Mouse (Mus musculus) small intestine, adult 2 months (tissue): ENCODE measurements at regions not wholly inside any gene's neighbourhood (a gene's known extent, or its start where the extent isn't known, plus 50 kb on each side); places are given as distances from the start of the nearest gene placed in this dataset.

ENCODE experiments used
- H3K27ac ChIP-seq: fragments of 200-500 bp; 2 replicates; pipeline ENCODE4 v1.5.1; 2012; ENCODE audit warnings: low read depth, low read length, control low read depth, inconsistent platforms; ENCODE audit not compliant: insufficient read depth
- H3K27me3 ChIP-seq: fragments of 200-500 bp; 2 replicates; pipeline ENCODE4 v1.6.1; 2012; ENCODE audit warnings: mild to moderate bottlenecking, moderate library complexity, low read length, inconsistent platforms; ENCODE audit not compliant: control insufficient read depth, insufficient read depth
- H3K36me3 ChIP-seq: fragments of 200-500 bp; 2 replicates; pipeline ENCODE4 v1.6.1; 2012; ENCODE audit warnings: mild to moderate bottlenecking, low read length, control low read depth, inconsistent platforms; ENCODE audit not compliant: control insufficient read depth, insufficient read depth
- H3K4me1 ChIP-seq: fragments of 200-500 bp; 2 replicates; pipeline ENCODE4 v1.6.1; 2012; ENCODE audit warnings: low read length, inconsistent platforms, mixed read lengths; ENCODE audit not compliant: control insufficient read depth, insufficient read depth, insufficient read length
- H3K4me3 ChIP-seq: fragments of 200-500 bp; 2 replicates; pipeline ENCODE4 v1.5.1; 2012; ENCODE audit warnings: low read depth, mild to moderate bottlenecking, control low read depth, inconsistent platforms, low read length, moderate library complexity
- CTCF ChIP-seq: fragments of 200-500 bp; IDR thresholded peaks from 2 replicates; pipeline ENCODE4 v1.5.1; 2012; ENCODE audit warnings: low read depth, mild to moderate bottlenecking, control low read depth, inconsistent platforms, low read length, moderate library complexity, mixed read lengths; ENCODE audit not compliant: insufficient replicate concordance, insufficient read length; ENCODE audit errors: extremely low read depth
- POLR2A ChIP-seq: fragments of 200-500 bp; IDR thresholded peaks from 2 replicates; pipeline ENCODE4 v1.6.1; 2012; ENCODE audit warnings: low read depth, mild to moderate bottlenecking, control low read depth, inconsistent platforms, low read length, moderate library complexity
- WGBS: fragments of 180-500 bp; shearing (Covaris S2); methylation state at CpG from one replicate; pipeline ENCODE4 v1.1.7; 2018; 5-methylcytosine and 5-hydroxymethylcytosine counted together

GRCm38 (mm10) chr5:4578856-4579255 is 179.0 kb downstream of the Fzd1 start:
- TF ChIP-seq POLR2A = no peak
- no peak for TF ChIP-seq CTCF
- no peak overlapping the region for H3K27ac ChIP-seq
- no peaks in the 10 kb centered on the region for H3K4me1 ChIP-seq
- H3K36me3 ChIP-seq = no peaks in the 10 kb centered on the region
- no peak overlapping the region for H3K4me3 ChIP-seq
- 54% methylated on average over 3 of the region's 3 CpGs for WGBS
- H3K27me3 ChIP-seq = no peaks in the 10 kb centered on the region

- TF ChIP-seq POLR2A = no peak
- no peak for TF ChIP-seq CTCF
Observed at GRCm38 (mm10) chr5:4577179-4577578, 180.7 kb downstream of the Fzd1 start.

DNA sequence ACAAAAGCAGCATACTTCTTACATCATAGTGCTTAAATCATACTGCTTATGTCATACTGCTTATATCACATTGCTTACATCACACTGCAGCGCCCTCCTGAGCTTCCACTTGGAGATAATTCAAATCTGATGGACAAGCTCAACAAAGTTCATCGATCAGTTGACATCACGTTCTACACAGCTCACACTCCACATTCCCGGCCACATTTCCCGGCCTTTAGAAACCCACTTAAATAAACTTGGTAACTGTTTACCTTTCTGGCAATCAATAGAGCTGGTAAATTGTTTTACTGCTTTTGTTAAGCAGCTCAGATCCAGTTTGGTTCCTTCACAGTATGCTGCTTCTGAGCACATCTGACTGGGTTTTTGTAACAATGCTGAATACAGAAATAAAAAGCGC is 194.0 kb downstream of the Fzd1 start:
- H3K36me3 ChIP-seq = no peaks in the 10 kb centered on the region
- H3K4me1 ChIP-seq = no peaks in the 10 kb centered on the region
- H3K27me3 ChIP-seq = no peaks in the 10 kb centered on the region
- H3K27ac ChIP-seq = no peak overlapping the region
- 20% methylated on average over 6 of the region's 6 CpGs for WGBS
- H3K4me3 ChIP-seq = no peak overlapping the region
- TF ChIP-seq CTCF = no peak
- no peak for TF ChIP-seq POLR2A

More at GRCm38 (mm10) chr5:4577179-4577578, 180.7 kb downstream of the Fzd1 start:
- 85% methylated on average over 6 of the region's 6 CpGs for WGBS
- no peaks in the 10 kb centered on the region for H3K4me1 ChIP-seq
- no peaks in the 10 kb centered on the region for H3K36me3 ChIP-seq
- H3K27ac ChIP-seq = no peak overlapping the region
- no peaks in the 10 kb centered on the region for H3K27me3 ChIP-seq
- H3K4me3 ChIP-seq = no peak overlapping the region

DNA sequence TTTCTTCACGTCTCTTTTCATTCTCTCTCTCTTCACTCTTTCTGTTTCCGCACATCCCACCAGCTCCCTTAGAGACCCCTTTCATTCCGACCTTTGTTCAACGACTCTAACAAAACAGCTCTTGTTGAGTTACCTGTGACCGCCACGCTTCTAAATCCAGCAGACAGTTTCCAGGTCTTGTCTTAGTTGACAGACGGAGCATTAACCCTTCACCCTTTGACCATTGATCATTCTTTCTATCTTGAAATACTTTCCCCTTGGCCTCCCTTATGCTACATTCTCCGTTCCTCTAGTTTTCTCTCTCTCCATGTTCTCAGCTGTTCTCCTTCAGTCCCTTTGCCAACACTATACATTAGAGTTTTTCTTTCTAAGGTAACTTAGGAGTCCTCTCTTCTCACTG is 196.2 kb downstream of the Fzd1 start:
- no peaks in the 10 kb centered on the region for H3K27me3 ChIP-seq
- no peaks in the 10 kb centered on the region for H3K4me1 ChIP-seq
- 53% methylated on average over 8 of the region's 8 CpGs for WGBS
- TF ChIP-seq POLR2A (no peak), CTCF (no peak)
- no peaks in the 10 kb centered on the region for H3K36me3 ChIP-seq
- H3K27ac ChIP-seq = no peak overlapping the region
- no peak overlapping the region for H3K4me3 ChIP-seq

- Histone ChIP-seq H3K4me3 (no peak overlapping the region), H3K36me3 (no peaks in the 10 kb centered on the region), H3K27me3 (no peaks in the 10 kb centered on the region), H3K4me1 (no peaks in the 10 kb centered on the region), H3K27ac (no peak overlapping the region)
- 51% methylated on average over 4 of the region's 4 CpGs for WGBS
- TF ChIP-seq POLR2A = no peak
- TF ChIP-seq CTCF = no peak
Observed at GRCm38 (mm10) chr5:4561139-4561470, 196.7 kb downstream of the Fzd1 start.

DNA sequence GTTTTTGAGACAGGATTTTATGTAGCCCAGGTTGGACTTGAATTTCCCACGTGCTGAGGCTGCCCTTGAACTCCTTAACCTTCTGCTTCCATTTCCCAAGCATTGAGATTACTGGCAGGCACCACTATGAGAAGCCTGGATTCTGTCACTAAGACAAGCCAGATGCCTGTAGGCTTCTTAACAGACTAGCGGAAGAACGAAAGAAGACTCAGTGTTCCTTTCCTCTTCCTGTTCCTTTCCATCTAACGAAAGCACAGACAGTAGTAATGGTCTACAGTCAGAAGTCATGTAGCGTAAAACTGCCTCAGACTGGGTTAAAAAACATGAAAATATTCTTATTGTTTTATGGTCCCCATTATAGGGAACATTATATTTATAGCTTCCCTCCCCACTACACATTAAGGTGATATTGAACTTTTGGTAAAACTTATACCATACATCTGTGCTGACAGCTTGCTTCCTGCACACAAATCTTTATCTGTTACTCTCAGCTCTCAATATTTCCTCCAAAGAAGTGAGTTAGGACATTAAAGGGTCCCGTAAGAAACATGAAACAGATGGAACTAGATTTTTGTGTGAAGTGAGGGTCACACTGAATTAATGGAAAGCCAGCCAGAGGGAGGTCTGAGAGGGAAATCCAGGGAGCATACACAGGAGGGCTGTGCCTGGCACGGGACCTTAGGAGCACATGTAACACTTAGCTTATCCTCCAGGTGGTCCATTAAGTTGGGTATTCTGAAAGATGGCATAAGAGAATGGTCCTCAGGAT is 197.3 kb downstream of the Fzd1 start:
- no peaks in the 10 kb centered on the region for H3K27me3 ChIP-seq
- H3K4me3 ChIP-seq = no peak overlapping the region
- H3K4me1 ChIP-seq = no peaks in the 10 kb centered on the region
- H3K27ac ChIP-seq = no peak overlapping the region
- H3K36me3 ChIP-seq = no peaks in the 10 kb centered on the region
- TF ChIP-seq CTCF = no peak
- TF ChIP-seq POLR2A = no peak
- WGBS = 76% methylated on average over 7 of the region's 7 CpGs

DNA sequence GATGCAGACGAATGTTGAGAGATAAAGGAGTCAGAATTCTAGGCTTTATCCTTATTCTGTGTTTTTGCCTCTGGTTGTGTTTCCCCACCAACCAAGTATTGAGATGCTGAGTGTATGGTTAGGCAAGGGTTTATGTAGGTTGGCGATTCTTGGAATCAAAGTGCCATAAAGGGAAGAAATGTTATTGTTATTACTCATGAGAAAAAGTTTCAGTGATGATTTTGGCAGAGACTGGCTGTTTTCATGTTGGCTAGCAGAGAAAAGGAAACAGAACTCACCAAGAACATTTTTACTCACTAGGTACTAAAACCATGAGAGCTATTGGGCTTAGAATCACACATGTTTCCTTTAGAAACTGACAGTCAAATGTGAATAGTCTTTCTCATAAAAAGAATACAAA is 202.9 kb downstream of the Fzd1 start:
- Histone ChIP-seq H3K27me3 (no peaks in the 10 kb centered on the region), H3K4me1 (no peaks in the 10 kb centered on the region), H3K36me3 (no peaks in the 10 kb centered on the region), H3K4me3 (no peak overlapping the region), H3K27ac (no peak overlapping the region)
- TF ChIP-seq POLR2A (no peak), CTCF (no peak)
- WGBS = 60% methylated on average over 2 of the region's 2 CpGs

DNA sequence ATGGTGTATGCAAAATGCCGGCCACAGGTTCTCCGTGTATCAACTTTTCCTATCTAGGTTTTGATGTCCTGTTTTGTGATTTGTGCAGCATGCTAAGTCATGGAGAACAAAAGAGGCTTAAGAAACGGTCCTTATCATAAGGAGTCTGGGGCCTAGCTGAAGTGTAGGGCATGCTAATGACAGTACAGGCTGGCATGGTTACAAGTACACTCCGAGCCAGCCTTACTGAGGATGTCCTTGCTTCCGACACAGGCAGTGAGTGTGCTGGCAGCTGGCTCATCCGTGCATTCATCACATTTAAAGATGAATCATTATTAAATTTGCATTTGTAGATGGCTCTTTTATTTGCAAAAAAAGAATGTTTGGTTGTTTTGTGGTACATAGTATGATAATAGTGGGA is 219.3 kb downstream of the Fzd1 start:
- Histone ChIP-seq H3K36me3 (no peaks in the 10 kb centered on the region), H3K27me3 (no peaks in the 10 kb centered on the region), H3K4me1 (no peaks in the 10 kb centered on the region), H3K4me3 (no peak overlapping the region), H3K27ac (no peak overlapping the region)
- WGBS = 71% methylated on average over 6 of the region's 6 CpGs
- TF ChIP-seq POLR2A = no peak
- no peak for TF ChIP-seq CTCF
